Mouse (Mus musculus): ENCODE measurements at regions not wholly inside any gene's neighbourhood (a gene's known extent, or its start where the extent isn't known, plus 50 kb on each side); places are given as distances from the start of the nearest gene placed in this dataset.

DNA sequence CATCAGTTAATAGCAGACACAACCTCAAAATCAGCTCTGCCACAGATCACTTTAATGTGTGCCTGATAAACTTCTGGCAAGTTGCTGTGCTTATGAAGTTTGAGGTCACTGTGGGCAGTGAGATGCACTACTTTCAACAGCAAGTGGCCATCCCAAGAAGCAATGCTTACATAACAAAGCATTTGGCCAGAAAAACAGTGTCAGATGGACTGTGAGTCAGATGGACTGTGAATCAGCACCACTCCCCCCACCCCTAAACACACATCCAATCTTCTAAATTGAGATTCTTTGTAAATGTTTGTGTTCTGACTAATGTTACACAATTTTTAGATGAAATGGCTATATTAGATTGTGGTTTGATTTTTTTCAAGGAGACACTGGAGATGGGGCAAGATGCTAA is 550.7 kb downstream of the Nxph1 start:
- Histone ChIP-seq H3K27ac (ENCODE audit: low read depth, low read length) (no peak overlapping the region), H3K36me3 (ENCODE audit: control insufficient read depth, insufficient read depth, low read length) (no peaks in the 10 kb centered on the region), H3K27me3 (ENCODE audit: control insufficient read depth, insufficient read depth, low read length) (no peaks in the 10 kb centered on the region), H3K9ac (ENCODE audit: low read depth, low read length) (no peak overlapping the region), H3K4me3 (ENCODE audit: low read depth, low read length) (no peak overlapping the region), H3K4me1 (replicated peaks; ENCODE audit: control insufficient read depth, insufficient read depth, low read length) (no peaks in the 10 kb centered on the region), H3K4me2 (replicated peaks; ENCODE audit: low read depth, low read length) (no peak overlapping the region), H3K9me3 (ENCODE audit: control insufficient read depth, low read length) (no peaks in the 10 kb centered on the region)
- ATAC-seq (ENCODE audit: low FRiP score): no peak
- no peak for DNase-seq (ENCODE audit: low spot score)

DNA sequence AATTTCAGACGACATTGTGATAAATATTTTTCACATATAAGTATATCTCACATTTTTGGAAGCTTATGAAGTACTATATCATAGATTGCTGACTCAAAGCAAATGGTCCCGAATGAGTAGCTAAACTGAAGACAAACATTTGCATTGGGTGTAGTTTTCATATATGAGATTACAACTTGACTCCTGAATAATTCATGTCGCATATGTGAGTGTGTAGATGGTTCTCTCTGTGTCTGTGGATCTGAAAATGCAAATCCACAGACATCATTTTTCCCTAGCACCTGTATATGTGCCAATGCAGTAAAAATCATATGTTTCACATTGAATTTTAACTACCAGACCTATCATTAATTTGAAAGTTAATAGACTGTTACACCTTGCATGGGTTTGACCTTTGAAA is 586.2 kb downstream of the Nxph1 start:
- 82% methylated on average over 3 of the region's 3 CpGs for WGBS
- Histone ChIP-seq H3K9ac (ENCODE audit: low read depth, low read length) (no peak overlapping the region), H3K27me3 (ENCODE audit: control insufficient read depth, insufficient read depth, low read length) (no peaks in the 10 kb centered on the region), H3K27ac (ENCODE audit: low read depth, low read length) (no peak overlapping the region), H3K4me3 (ENCODE audit: low read depth, low read length) (no peak overlapping the region), H3K9me3 (ENCODE audit: control insufficient read depth, low read length) (no peaks in the 10 kb centered on the region), H3K4me2 (replicated peaks; ENCODE audit: low read depth, low read length) (no peak overlapping the region), H3K4me1 (replicated peaks; ENCODE audit: control insufficient read depth, insufficient read depth, low read length) (no peaks in the 10 kb centered on the region), H3K36me3 (ENCODE audit: control insufficient read depth, insufficient read depth, low read length) (no peaks in the 10 kb centered on the region)
- ATAC-seq (ENCODE audit: low FRiP score): no peak
- DNase-seq (ENCODE audit: low spot score): no peak

DNA sequence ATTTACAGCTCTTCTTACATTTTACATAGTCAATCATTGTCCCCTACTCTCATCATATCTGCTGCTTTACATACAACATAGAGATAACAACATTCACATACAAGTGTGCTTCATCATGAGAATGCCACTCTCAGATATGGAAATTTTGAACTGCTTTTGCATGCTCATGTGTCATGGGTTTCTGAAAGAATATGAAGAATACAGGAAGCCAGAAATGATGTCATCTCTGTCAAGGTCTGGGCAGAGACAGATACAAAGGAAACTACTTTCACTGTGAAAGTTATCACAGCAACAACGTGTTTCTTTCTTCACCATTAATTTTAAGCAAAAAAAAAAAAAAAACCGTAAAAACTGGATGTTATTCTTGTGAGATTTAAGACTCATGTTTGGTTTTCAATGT is 590.5 kb downstream of the Nxph1 start:
- H3K27ac ChIP-seq (ENCODE audit: low read depth, low read length): no peak overlapping the region
- no peak overlapping the region for H3K4me3 ChIP-seq (ENCODE audit: low read depth, low read length)
- H3K9ac ChIP-seq (ENCODE audit: low read depth, low read length): no peak overlapping the region
- no peaks in the 10 kb centered on the region for H3K36me3 ChIP-seq (ENCODE audit: control insufficient read depth, insufficient read depth, low read length)
- DNase-seq (ENCODE audit: low spot score): no peak
- H3K4me1 ChIP-seq (replicated peaks; ENCODE audit: control insufficient read depth, insufficient read depth, low read length): no peaks in the 10 kb centered on the region
- H3K27me3 ChIP-seq (ENCODE audit: control insufficient read depth, insufficient read depth, low read length): no peaks in the 10 kb centered on the region
- WGBS: 76% methylated on average over 2 of the region's 2 CpGs
- no peak overlapping the region for H3K4me2 ChIP-seq (replicated peaks; ENCODE audit: low read depth, low read length)
- ATAC-seq (ENCODE audit: low FRiP score): no peak
- H3K9me3 ChIP-seq (ENCODE audit: control insufficient read depth, low read length): no peaks in the 10 kb centered on the region

DNA sequence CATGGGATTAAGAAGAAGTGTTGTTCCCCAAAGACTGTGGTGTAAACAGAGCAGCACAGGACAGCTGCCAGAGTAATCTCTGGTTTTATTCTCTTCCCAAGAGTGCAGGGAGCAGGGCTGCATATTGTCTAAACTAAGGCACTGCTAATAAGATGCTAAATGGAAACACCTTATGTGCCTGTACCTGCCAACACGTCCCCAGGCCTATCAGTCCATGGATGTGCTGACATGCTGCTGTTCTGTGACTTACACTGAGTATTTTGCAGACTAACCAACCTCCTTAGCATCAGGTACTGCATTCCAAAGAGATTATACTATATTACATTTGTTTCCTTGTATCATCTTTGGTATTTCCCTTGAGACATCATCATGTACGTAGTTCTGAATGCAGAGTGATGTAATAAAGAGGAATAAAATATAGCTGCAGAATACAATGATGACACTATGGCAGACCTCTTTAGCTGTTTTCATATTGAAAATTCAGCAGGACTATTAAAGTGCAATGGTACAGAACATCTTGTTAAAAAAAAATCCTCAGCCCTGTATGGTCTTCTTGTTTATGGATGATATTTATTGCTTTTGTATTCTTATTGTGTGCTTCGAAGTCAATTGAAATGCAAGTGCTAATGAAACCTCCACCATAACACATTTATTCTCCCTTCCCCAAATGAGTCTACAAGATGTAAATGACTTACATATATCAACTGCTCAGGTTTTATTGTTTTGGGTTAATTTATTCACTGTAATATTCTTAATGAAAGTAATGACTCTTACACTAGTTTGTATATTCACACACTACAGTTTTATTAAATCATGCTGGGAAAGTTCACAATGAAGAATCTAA is 602.1 kb downstream of the Nxph1 start:
- ATAC-seq (ENCODE audit: low FRiP score): 0 out of 2 replicates have a peak, but pooled peaks have one; percentile 38

DNA sequence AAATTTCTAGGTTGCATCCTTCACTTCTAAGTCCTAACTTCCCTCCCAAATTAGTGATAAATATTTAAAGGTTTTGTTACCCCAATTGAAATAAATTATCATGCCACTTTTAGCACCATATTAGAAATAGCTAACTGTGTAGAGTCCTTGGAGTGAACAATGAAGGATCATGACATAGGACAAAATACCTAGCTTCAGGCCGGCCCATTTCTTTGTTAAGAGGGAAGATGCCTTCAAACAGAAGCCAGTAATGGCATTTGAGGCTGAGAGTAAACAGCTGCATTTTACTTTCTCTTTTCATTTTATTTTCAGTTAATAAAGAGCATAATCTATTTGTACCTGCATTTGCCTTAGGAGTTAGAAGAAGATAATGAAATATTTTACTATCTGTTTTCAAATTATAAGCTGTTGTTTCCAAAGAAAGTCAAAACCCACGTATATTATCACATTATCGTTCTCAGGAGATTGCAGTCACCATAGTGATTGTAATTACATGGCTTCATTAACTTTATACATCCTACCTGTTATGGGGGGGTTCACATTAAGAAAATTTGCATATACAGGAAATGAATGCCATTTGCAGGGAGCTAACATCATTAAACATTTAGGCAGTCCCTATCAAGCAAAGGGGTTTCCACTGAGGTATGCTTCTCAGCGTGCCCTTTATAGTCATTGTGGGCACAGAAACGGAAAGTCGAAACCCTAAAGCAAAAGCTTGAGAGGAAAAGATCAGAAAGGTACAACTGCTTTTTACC is 615.2 kb downstream of the Nxph1 start:
- no peak for ATAC-seq (ENCODE audit: low FRiP score)
- Histone ChIP-seq H3K36me3 (ENCODE audit: control insufficient read depth, insufficient read depth, low read length) (no peaks in the 10 kb centered on the region), H3K4me3 (ENCODE audit: low read depth, low read length) (no peak overlapping the region), H3K9ac (ENCODE audit: low read depth, low read length) (no peak overlapping the region), H3K27me3 (ENCODE audit: control insufficient read depth, insufficient read depth, low read length) (no peaks in the 10 kb centered on the region), H3K9me3 (ENCODE audit: control insufficient read depth, low read length) (no peaks in the 10 kb centered on the region), H3K27ac (ENCODE audit: low read depth, low read length) (no peak overlapping the region), H3K4me1 (replicated peaks; ENCODE audit: control insufficient read depth, insufficient read depth, low read length) (no peaks in the 10 kb centered on the region), H3K4me2 (replicated peaks; ENCODE audit: low read depth, low read length) (no peak overlapping the region)
- 90% methylated on average over 6 of the region's 6 CpGs for WGBS
- no peak for DNase-seq (ENCODE audit: low spot score)

More for the DNA sequence above, 602.1 kb downstream of the Nxph1 start:
- H3K4me3 ChIP-seq (ENCODE audit: low read depth, low read length): no peak overlapping the region
- H3K4me2 ChIP-seq (replicated peaks; ENCODE audit: low read depth, low read length): no peak overlapping the region
- no peak overlapping the region for H3K9ac ChIP-seq (ENCODE audit: low read depth, low read length)
- H3K4me1 ChIP-seq (replicated peaks; ENCODE audit: control insufficient read depth, insufficient read depth, low read length): no peaks in the 10 kb centered on the region
- no peaks in the 10 kb centered on the region for H3K36me3 ChIP-seq (ENCODE audit: control insufficient read depth, insufficient read depth, low read length)
- no peak for DNase-seq (ENCODE audit: low spot score)
- H3K27me3 ChIP-seq (ENCODE audit: control insufficient read depth, insufficient read depth, low read length): no peaks in the 10 kb centered on the region
- H3K9me3 ChIP-seq (ENCODE audit: control insufficient read depth, low read length): no peaks in the 10 kb centered on the region
- no peak overlapping the region for H3K27ac ChIP-seq (ENCODE audit: low read depth, low read length)
- 81% methylated on average over 3 of the region's 3 CpGs for WGBS

DNA sequence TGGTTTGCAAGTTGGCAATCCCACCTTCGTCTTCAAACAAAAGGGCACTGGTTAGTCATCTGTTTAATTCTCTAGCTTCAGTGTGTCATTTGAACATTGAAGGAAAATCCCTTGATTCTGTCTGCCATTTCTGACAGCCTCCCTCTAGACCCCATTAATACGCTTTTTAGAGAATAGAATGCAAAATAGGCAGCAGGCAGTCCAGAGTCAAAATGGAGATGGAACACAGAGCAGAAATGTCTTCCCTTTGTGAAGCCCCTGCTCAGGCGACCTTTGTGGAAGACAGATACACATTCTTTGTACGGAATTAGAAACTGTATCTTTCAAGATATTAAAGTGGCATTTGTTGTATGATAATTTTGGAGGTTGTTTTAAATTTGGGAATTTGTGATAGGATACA is 623.6 kb downstream of the Nxph1 start:
- DNase-seq (ENCODE audit: low spot score) (no peak), ATAC-seq (ENCODE audit: low FRiP score) (peak; percentile 54; the same call in 1 of the 2 replicates)
- no peak overlapping the region for H3K9ac ChIP-seq (ENCODE audit: low read depth, low read length)
- H3K27ac ChIP-seq (ENCODE audit: low read depth, low read length): no peak overlapping the region
- no peaks in the 10 kb centered on the region for H3K36me3 ChIP-seq (ENCODE audit: control insufficient read depth, insufficient read depth, low read length)
- no peak overlapping the region for H3K4me2 ChIP-seq (replicated peaks; ENCODE audit: low read depth, low read length)
- no peaks in the 10 kb centered on the region for H3K27me3 ChIP-seq (ENCODE audit: control insufficient read depth, insufficient read depth, low read length)
- no peaks in the 10 kb centered on the region for H3K4me1 ChIP-seq (replicated peaks; ENCODE audit: control insufficient read depth, insufficient read depth, low read length)
- 74% methylated on average over 4 of the region's 4 CpGs for WGBS
- no peaks in the 10 kb centered on the region for H3K9me3 ChIP-seq (ENCODE audit: control insufficient read depth, low read length)
- no peak overlapping the region for H3K4me3 ChIP-seq (ENCODE audit: low read depth, low read length)

DNA sequence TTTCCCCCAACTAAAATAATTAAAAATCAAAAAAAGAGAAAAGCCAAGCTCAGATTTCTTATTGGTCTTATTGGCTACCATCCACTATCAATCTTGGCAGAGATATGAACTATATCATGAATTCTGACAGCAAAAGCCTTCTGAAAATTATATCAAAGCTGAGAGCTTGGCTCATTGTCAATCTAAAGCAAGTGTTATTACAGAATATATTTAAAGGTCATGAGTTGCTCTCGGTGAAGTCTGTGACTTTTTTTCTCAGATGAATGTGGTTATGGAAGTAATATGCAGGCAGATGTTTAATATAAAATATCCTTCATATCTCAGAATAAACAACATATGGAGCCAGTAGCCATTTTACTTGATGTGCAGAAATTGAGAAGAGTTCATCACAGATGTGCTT is 645.2 kb downstream of the Nxph1 start:
- ATAC-seq (ENCODE audit: low FRiP score): no peak
- WGBS: 78% methylated on average over 1 of the region's 1 CpGs
- no peaks in the 10 kb centered on the region for H3K4me1 ChIP-seq (replicated peaks; ENCODE audit: control insufficient read depth, insufficient read depth, low read length)
- no peak for DNase-seq (ENCODE audit: low spot score)
- H3K9me3 ChIP-seq (ENCODE audit: control insufficient read depth, low read length): no peaks in the 10 kb centered on the region
- no peaks in the 10 kb centered on the region for H3K36me3 ChIP-seq (ENCODE audit: control insufficient read depth, insufficient read depth, low read length)
- no peaks in the 10 kb centered on the region for H3K27me3 ChIP-seq (ENCODE audit: control insufficient read depth, insufficient read depth, low read length)
- no peak overlapping the region for H3K27ac ChIP-seq (ENCODE audit: low read depth, low read length)
- H3K9ac ChIP-seq (ENCODE audit: low read depth, low read length): no peak overlapping the region
- no peak overlapping the region for H3K4me2 ChIP-seq (replicated peaks; ENCODE audit: low read depth, low read length)
- H3K4me3 ChIP-seq (ENCODE audit: low read depth, low read length): no peak overlapping the region

DNA sequence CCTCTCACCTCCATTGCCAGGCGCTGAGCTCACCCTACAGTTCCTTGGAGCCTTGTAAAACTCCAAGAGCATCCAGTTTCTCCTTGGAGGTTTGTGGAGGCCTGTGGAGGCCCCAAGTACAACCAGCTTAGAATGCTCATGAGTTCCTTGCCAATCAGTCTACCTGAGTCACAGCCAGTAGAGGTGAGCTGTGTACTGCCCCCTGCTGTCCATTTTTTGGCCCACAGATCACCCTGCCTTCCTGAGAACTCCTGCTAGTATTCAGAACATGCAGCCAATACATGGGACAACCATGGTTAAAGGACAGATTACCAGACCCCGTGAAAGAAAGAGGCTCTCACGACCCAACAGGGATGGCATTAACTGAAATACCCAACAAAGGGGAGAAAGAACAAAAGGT is 651.2 kb downstream of the Nxph1 start:
- Histone ChIP-seq H3K9ac (ENCODE audit: low read depth, low read length) (no peak overlapping the region), H3K4me1 (replicated peaks; ENCODE audit: control insufficient read depth, insufficient read depth, low read length) (no peaks in the 10 kb centered on the region), H3K27ac (ENCODE audit: low read depth, low read length) (no peak overlapping the region), H3K36me3 (ENCODE audit: control insufficient read depth, insufficient read depth, low read length) (no peaks in the 10 kb centered on the region), H3K4me2 (replicated peaks; ENCODE audit: low read depth, low read length) (no peak overlapping the region), H3K4me3 (ENCODE audit: low read depth, low read length) (no peak overlapping the region), H3K27me3 (ENCODE audit: control insufficient read depth, insufficient read depth, low read length) (no peaks in the 10 kb centered on the region), H3K9me3 (ENCODE audit: control insufficient read depth, low read length) (no peaks in the 10 kb centered on the region)
- ATAC-seq (ENCODE audit: low FRiP score): no peak
- 75% methylated on average over 3 of the region's 3 CpGs for WGBS
- DNase-seq (ENCODE audit: low spot score): no peak

DNA sequence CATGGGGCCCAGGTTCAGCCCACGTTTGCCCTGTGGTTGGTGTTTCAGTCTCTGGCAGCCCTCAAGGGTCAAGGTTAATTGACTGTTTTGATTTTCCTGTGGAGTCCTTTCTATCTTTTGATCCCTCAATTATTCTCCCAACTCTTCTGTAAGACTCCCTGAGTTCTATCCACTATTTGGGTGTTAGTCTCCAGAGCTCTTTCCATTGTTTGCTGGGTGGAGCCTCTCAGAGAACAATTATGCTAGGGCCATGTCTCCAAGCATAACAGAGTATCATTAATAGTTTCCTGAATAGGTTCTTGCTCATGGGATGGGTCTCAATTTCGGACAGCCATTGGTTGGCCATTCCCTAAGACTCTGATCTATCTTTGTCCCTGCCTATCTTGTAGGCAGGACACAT is 685.7 kb downstream of the Nxph1 start:
- Histone ChIP-seq H3K4me3 (ENCODE audit: low read depth, low read length) (no peak overlapping the region), H3K4me2 (replicated peaks; ENCODE audit: low read depth, low read length) (no peak overlapping the region), H3K9ac (ENCODE audit: low read depth, low read length) (no peak overlapping the region), H3K4me1 (replicated peaks; ENCODE audit: control insufficient read depth, insufficient read depth, low read length) (no peaks in the 10 kb centered on the region), H3K27ac (ENCODE audit: low read depth, low read length) (no peak overlapping the region), H3K9me3 (ENCODE audit: control insufficient read depth, low read length) (no peaks in the 10 kb centered on the region), H3K27me3 (ENCODE audit: control insufficient read depth, insufficient read depth, low read length) (no peaks in the 10 kb centered on the region), H3K36me3 (ENCODE audit: control insufficient read depth, insufficient read depth, low read length) (no peaks in the 10 kb centered on the region)
- no peak for ATAC-seq (ENCODE audit: low FRiP score)
- DNase-seq (ENCODE audit: low spot score): no peak
- 50% methylated on average over 2 of the region's 2 CpGs for WGBS
